Mouse (Mus musculus) E14TG2a.4 (cell line): ENCODE data around the gene Nfatc3.

ENCODE experiments used
- H3K27me3 ChIP-seq: 2 replicates; pipeline ENCODE4 v1.6.1; 2014; ENCODE audit warnings: low read length, control low read depth; ENCODE audit not compliant: insufficient read depth
- H3K36me3 ChIP-seq: 2 replicates; pipeline ENCODE4 v1.6.1; 2014; ENCODE audit warnings: low read length, control low read depth; ENCODE audit not compliant: insufficient read depth
- H3K4me1 ChIP-seq: replicated peaks from 2 replicates; pipeline ENCODE4 v1.6.1; 2014; ENCODE audit warnings: low read depth, low read length, control low read depth
- H3K4me3 ChIP-seq: replicated peaks from 2 replicates; pipeline ENCODE4 v1.5.1; 2014; ENCODE audit warnings: mild to moderate bottlenecking, low read length
- H3K9me3 ChIP-seq: 2 replicates; pipeline ENCODE4 v1.6.1; 2014; ENCODE audit warnings: low read length, control low read depth
- CTCF ChIP-seq: conservative IDR thresholded peaks from 2 replicates; pipeline ENCODE4 v1.5.1; 2014; ENCODE audit warnings: low read length
- NANOG ChIP-seq: IDR thresholded peaks from 2 replicates; pipeline ENCODE4 v1.6.1; 2014; ENCODE audit warnings: borderline replicate concordance, low read length, mixed read lengths
- POU5F1 ChIP-seq: IDR thresholded peaks from 2 replicates; pipeline ENCODE4 v1.6.1; 2014; ENCODE audit warnings: low read length, borderline replicate concordance

Nfatc3 gene

GRCm38 (mm10) chr8:106132356-106132755 lies 73.7 kb downstream of the Nfatc3 start:
- H3K36me3 ChIP-seq: peaks cover 72% of the 10 kb centered on the region
- H3K4me3 ChIP-seq: peak overlapping the region; percentile 67
- H3K9me3 ChIP-seq: no peaks in the 10 kb centered on the region
- peaks cover 52% of the 10 kb centered on the region for H3K4me1 ChIP-seq
- H3K27me3 ChIP-seq: peaks cover 35% of the 10 kb centered on the region
- TF ChIP-seq NANOG (no peak), POU5F1 (no peak), CTCF (no peak)

DNA sequence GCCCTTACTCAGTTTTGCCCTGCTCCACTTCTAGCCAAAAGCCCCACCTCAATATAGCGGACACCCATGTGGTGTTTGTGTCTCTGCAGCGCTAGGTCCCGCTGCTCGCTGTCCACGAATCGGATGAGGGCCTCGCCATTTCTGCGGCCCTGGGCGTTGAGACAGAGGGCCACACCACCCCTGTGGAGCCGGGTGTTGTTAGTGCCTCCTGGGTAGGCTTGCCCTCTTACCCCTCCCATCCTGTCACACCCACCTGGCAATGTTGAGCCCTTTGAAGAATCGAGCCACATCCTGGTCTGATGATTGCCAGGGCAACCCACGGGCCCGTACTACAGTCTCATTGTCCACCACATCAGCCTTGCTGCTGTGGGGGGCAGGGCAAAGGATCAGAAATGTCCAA lies 74.9 kb downstream of the Nfatc3 start:
- no peaks in the 10 kb centered on the region for H3K9me3 ChIP-seq
- H3K4me3 ChIP-seq: peak overlapping the region; percentile 67
- peaks cover 40% of the 10 kb centered on the region for H3K27me3 ChIP-seq
- peaks cover 59% of the 10 kb centered on the region for H3K4me1 ChIP-seq
- TF ChIP-seq POU5F1: no peak
- no peak for TF ChIP-seq CTCF
- TF ChIP-seq NANOG: no peak
- H3K36me3 ChIP-seq: peaks cover 60% of the 10 kb centered on the region

GRCm38 (mm10) chr8:106133946-106134345 lies 75.3 kb downstream of the Nfatc3 start:
- TF ChIP-seq CTCF (no peak), NANOG (no peak), POU5F1 (no peak)
- H3K9me3 ChIP-seq: no peaks in the 10 kb centered on the region
- peaks cover 56% of the 10 kb centered on the region for H3K36me3 ChIP-seq
- H3K27me3 ChIP-seq: peaks cover 40% of the 10 kb centered on the region
- peaks cover 63% of the 10 kb centered on the region for H3K4me1 ChIP-seq
- peak overlapping the region; percentile 83 for H3K4me3 ChIP-seq

GRCm38 (mm10) chr8:106134751-106135571 lies 76.3 kb downstream of the Nfatc3 start:
- no peak for TF ChIP-seq CTCF
- Histone ChIP-seq H3K4me1 (peaks cover 73% of the 10 kb centered on the region), H3K4me3 (peak overlapping the region; percentile 83), H3K9me3 (no peaks in the 10 kb centered on the region), H3K36me3 (peaks cover 46% of the 10 kb centered on the region), H3K27me3 (peaks cover 40% of the 10 kb centered on the region)

- Histone ChIP-seq H3K27me3 (peaks cover 40% of the 10 kb centered on the region), H3K4me1 (peaks cover 79% of the 10 kb centered on the region), H3K4me3 (peak overlapping the region; percentile 83), H3K36me3 (peaks cover 38% of the 10 kb centered on the region), H3K9me3 (no peaks in the 10 kb centered on the region)
- TF ChIP-seq CTCF (no peak), POU5F1 (no peak), NANOG (no peak)
Measured at GRCm38 (mm10) chr8:106135672-106136071, 77.0 kb downstream of the Nfatc3 start.

GRCm38 (mm10) chr8:106136156-106137130 lies 77.8 kb downstream of the Nfatc3 start, which contains the start of gene Esrp2:
Gene Esrp2, minus strand, starts transcription at chr8:106136974.
- no peaks in the 10 kb centered on the region for H3K9me3 ChIP-seq
- peaks cover 84% of the 10 kb centered on the region for H3K4me1 ChIP-seq
- H3K27me3 ChIP-seq: peaks cover 40% of the 10 kb centered on the region
- TF ChIP-seq NANOG: no peak
- H3K4me3 ChIP-seq: peak within 1 kb of the TSS; percentile 83
- H3K36me3 ChIP-seq: peaks cover 31% of the 10 kb centered on the region

GRCm38 (mm10) chr8:106137218-106137905 lies 78.7 kb downstream of the Nfatc3 start:
- Histone ChIP-seq H3K4me1 (peaks cover 80% of the 10 kb centered on the region), H3K4me3 (peak overlapping the region; percentile 83), H3K27me3 (peaks cover 40% of the 10 kb centered on the region), H3K9me3 (no peaks in the 10 kb centered on the region), H3K36me3 (peaks cover 22% of the 10 kb centered on the region)
- TF ChIP-seq CTCF (no peak), NANOG (no peak), POU5F1 (no peak)

- TF ChIP-seq POU5F1 (no peak), NANOG (no peak), CTCF (no peak)
Measured at GRCm38 (mm10) chr8:106137906-106138477, 79.4 kb downstream of the Nfatc3 start.

More at GRCm38 (mm10) chr8:106137906-106138477, 79.4 kb downstream of the Nfatc3 start:
- Histone ChIP-seq H3K27me3 (peaks cover 40% of the 10 kb centered on the region), H3K4me3 (peak overlapping the region; percentile 83), H3K4me1 (peaks cover 74% of the 10 kb centered on the region), H3K36me3 (peaks cover 15% of the 10 kb centered on the region), H3K9me3 (no peaks in the 10 kb centered on the region)
